Comparison of ENCODE assay signal across 8 mouse cellular contexts in the genomic region with DNA sequence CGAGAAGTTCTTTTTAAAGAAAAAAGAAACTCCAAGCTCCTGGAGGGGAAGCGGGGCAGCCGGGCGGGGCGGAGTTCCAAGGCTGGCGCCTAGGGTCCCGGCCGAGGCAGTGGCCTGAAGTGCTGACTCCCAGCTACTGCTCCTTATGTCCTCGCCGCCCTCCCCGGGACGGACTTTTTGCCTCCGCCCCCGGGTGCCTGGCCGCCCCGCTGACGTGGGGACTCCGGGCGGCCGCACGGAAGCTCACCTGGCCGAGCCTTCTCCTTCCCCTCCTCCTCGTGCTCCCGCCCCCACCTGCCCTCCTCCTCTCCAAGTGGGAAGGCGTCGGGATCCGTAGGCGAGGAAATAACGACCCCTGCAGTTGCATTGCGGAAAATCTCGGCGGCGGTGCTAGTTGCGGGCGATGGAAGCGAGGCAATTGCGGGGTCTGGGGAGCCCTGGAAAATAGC. TPM values are rescaled to one million over a fixed set of nuclear protein-coding genes. Genes with fewer than 3 reads are reported as not detected.
DNase-seq lines count a peak whose midpoint lies in the region; ATAC-seq and TF ChIP-seq lines count a peak whose summit lies in the region.

No protein-coding gene starts in this region.

- no peak overlapping the region for H3K9ac ChIP-seq in lung, embryonic 14.5 days
- peak overlapping the region; percentile 62 for H3K9ac ChIP-seq in hindbrain, embryonic 12.5 days
- no peak overlapping the region for H3K9ac ChIP-seq in liver, embryonic 14.5 days (replicated peaks)
- H3K9ac ChIP-seq in stomach, postnatal 0 days (ENCODE audit: low read length) = no peak overlapping the region

- no peaks in the 10 kb centered on the region for H3K4me1 ChIP-seq in lung, embryonic 14.5 days (ENCODE audit: insufficient read depth)
- H3K4me1 ChIP-seq in hindbrain, embryonic 12.5 days = peaks cover 25% of the 10 kb centered on the region
- H3K4me1 ChIP-seq in liver, embryonic 14.5 days (replicated peaks; ENCODE audit: control insufficient read depth in 2 of 2, insufficient read depth in 2 of 2, low read length in 1 of 2) = no peaks in the 10 kb centered on the region
- no peaks in the 10 kb centered on the region for H3K4me1 ChIP-seq in stomach, postnatal 0 days (replicated peaks; ENCODE audit: control insufficient read depth, insufficient read depth)
- no peaks in the 10 kb centered on the region for H3K4me1 ChIP-seq in thymus, adult 2 months (replicated peaks; ENCODE audit: control insufficient read depth, insufficient read depth, low read length)

- H3K9me3 ChIP-seq in lung, embryonic 14.5 days (ENCODE audit: low read depth, low read length) = no peaks in the 10 kb centered on the region
- H3K9me3 ChIP-seq in hindbrain, embryonic 12.5 days (replicated peaks) = no peaks in the 10 kb centered on the region
- no peaks in the 10 kb centered on the region for H3K9me3 ChIP-seq in liver, embryonic 14.5 days (ENCODE audit: control insufficient read depth, low read length)
- H3K9me3 ChIP-seq in stomach, postnatal 0 days (ENCODE audit: control insufficient read depth, low read length) = no peaks in the 10 kb centered on the region

- peak; percentile 5 for DNase-seq in lung, embryonic 14.5 days
- no peak for DNase-seq in lung, postnatal 4 days
- DNase-seq in cerebellum, postnatal 36 days = peak; percentile 81 to 82
- no peak for DNase-seq in liver, embryonic 14.5 days (ENCODE audit: low read depth in 3 of 3, low spot score in 3 of 3)
- DNase-seq in stomach, postnatal 0 days (ENCODE audit: low spot score) = no peak
- DNase-seq in adrenal gland, adult 18-20 months (ENCODE audit: low spot score in 2 of 2) = no peak
- no peak for DNase-seq in thymus, adult 2 months

- no peaks in the 10 kb centered on the region for H3K36me3 ChIP-seq in lung, embryonic 14.5 days (ENCODE audit: insufficient read depth)
- no peaks in the 10 kb centered on the region for H3K36me3 ChIP-seq in hindbrain, embryonic 12.5 days
- H3K36me3 ChIP-seq in liver, embryonic 14.5 days (replicated peaks; ENCODE audit: control insufficient read depth, insufficient read depth, low read depth) = no peaks in the 10 kb centered on the region
- no peaks in the 10 kb centered on the region for H3K36me3 ChIP-seq in stomach, postnatal 0 days (ENCODE audit: control insufficient read depth, insufficient read depth, low read length)
- H3K36me3 ChIP-seq in thymus, adult 2 months (ENCODE audit: control insufficient read depth, insufficient read depth, low read length) = no peaks in the 10 kb centered on the region

- 0 out of 2 replicates have a peak, but pooled peaks have one; percentile 41 for ATAC-seq in lung, embryonic 14.5 days (ENCODE audit: insufficient read depth)
- peak; percentile 51 for ATAC-seq in hindbrain, embryonic 12.5 days (ENCODE audit: low FRiP score)
- ATAC-seq in liver, embryonic 14.5 days (ENCODE audit: insufficient read depth) = no peak
- no peak for ATAC-seq in stomach, postnatal 0 days (ENCODE audit: low FRiP score, low TSS enrichment)

- H3K4me3 ChIP-seq in lung, embryonic 14.5 days (ENCODE audit: low read depth, low read length) = peak overlapping the region; percentile 31
- H3K4me3 ChIP-seq in hindbrain, embryonic 12.5 days = peak overlapping the region; percentile 55
- no peak overlapping the region for H3K4me3 ChIP-seq in liver, embryonic 14.5 days (ENCODE audit: insufficient read depth in 1 of 2, low read depth in 2 of 2, low read length in 2 of 2)
- peak overlapping the region; percentile 32 for H3K4me3 ChIP-seq in stomach, postnatal 0 days (ENCODE audit: low read depth, low read length)
- no peak overlapping the region for H3K4me3 ChIP-seq in thymus, adult 2 months (ENCODE audit: control insufficient read depth, insufficient read depth, low read length)

- no peak for TF ChIP-seq CTCF in lung, embryonic 14.5 days (IDR thresholded peaks at IDR 0.05; ENCODE audit: low read depth)
- TF ChIP-seq CTCF in liver, embryonic 14.5 days (IDR thresholded peaks at IDR 0.05; ENCODE audit: low read depth) = no peak
- TF ChIP-seq CTCF in stomach, postnatal 0 days (IDR thresholded peaks at IDR 0.05; ENCODE audit: low read depth) = no peak
- no peak for TF ChIP-seq CTCF in thymus, adult 2 months (IDR thresholded peaks at IDR 0.05; ENCODE audit: borderline replicate concordance, control insufficient read depth, extremely low read depth, insufficient read depth, low read length, poor library complexity)

- no peak for TF ChIP-seq EP300 in liver, embryonic 14.5 days (IDR thresholded peaks at IDR 0.05; ENCODE audit: low read depth)
- no peak for TF ChIP-seq EP300 in stomach, postnatal 0 days (optimal IDR thresholded peaks at IDR 0.05)

- H3K27ac ChIP-seq in lung, embryonic 14.5 days (ENCODE audit: low read depth) = no peak overlapping the region
- H3K27ac ChIP-seq in hindbrain, embryonic 12.5 days = no peak overlapping the region
- H3K27ac ChIP-seq in liver, embryonic 14.5 days = no peak overlapping the region
- H3K27ac ChIP-seq in stomach, postnatal 0 days (replicated peaks) = no peak overlapping the region
- H3K27ac ChIP-seq in thymus, adult 2 months (ENCODE audit: control insufficient read depth, insufficient read depth, low read length) = no peak overlapping the region

- no peak for TF ChIP-seq POLR2A in thymus, adult 2 months (IDR thresholded peaks at IDR 0.05; ENCODE audit: control insufficient read depth, extremely low read depth, insufficient read depth, low read length, poor library complexity)

- peak overlapping the region; percentile 63 for H3K4me2 ChIP-seq in lung, embryonic 14.5 days
- peak overlapping the region; percentile 96 for H3K4me2 ChIP-seq in hindbrain, embryonic 12.5 days (replicated peaks)
- H3K4me2 ChIP-seq in liver, embryonic 14.5 days (ENCODE audit: low read depth) = peak overlapping the region; percentile 22; the same call in 1 of the 2 replicates
- peak overlapping the region; percentile 51 for H3K4me2 ChIP-seq in stomach, postnatal 0 days (replicated peaks; ENCODE audit: low read depth)

- peaks cover 56% of the 10 kb centered on the region for H3K27me3 ChIP-seq in lung, embryonic 14.5 days (ENCODE audit: insufficient read depth, low read length)
- peaks cover 57% of the 10 kb centered on the region for H3K27me3 ChIP-seq in hindbrain, embryonic 12.5 days
- peaks cover 36% of the 10 kb centered on the region for H3K27me3 ChIP-seq in liver, embryonic 14.5 days (ENCODE audit: control insufficient read depth, insufficient read depth, low read length)
- H3K27me3 ChIP-seq in stomach, postnatal 0 days (ENCODE audit: control insufficient read depth, insufficient read depth, low read length) = peaks cover 16% of the 10 kb centered on the region
- H3K27me3 ChIP-seq in thymus, adult 2 months (ENCODE audit: control insufficient read depth, insufficient read depth, low read length) = peaks cover 8% of the 10 kb centered on the region

- WGBS in lung, embryonic 14.5 days = under 1% methylated on average over 36 of the region's 37 CpGs
- WGBS in hindbrain, embryonic 12.5 days = under 1% methylated on average over 37 of the region's 37 CpGs
- WGBS in liver, embryonic 14.5 days (ENCODE audit: insufficient replicate concordance) = 1% methylated on average over 37 of the region's 37 CpGs
- under 1% methylated on average over 35 of the region's 37 CpGs for WGBS in stomach, postnatal 0 days
- 4% methylated on average over 37 of the region's 37 CpGs for WGBS in thymus, adult 2 months

RNA-seq across cellular contexts. Expression of gene Car10, which starts 1.1 kb away (rescaled TPM):
- polyA plus RNA-seq in lung, embryonic 14.5 days (2014; fragmentation: Nextera tagmentation; extraction: Ambion mirVana) = not detected in 2 replicates
- 10.6 and 13.6 TPM in 2 replicates for polyA plus RNA-seq in hindbrain, embryonic 12.5 days (2016; fragmentation: Nextera tagmentation; extraction: Ambion mirVana)
- polyA plus RNA-seq in liver, embryonic 14.5 days (2012; rRNA removed) = 0.02 TPM in 1 of 2 replicates, not detected in the other
- polyA plus RNA-seq in liver, embryonic 14.5 days (2014; fragmentation: Nextera tagmentation; extraction: Ambion mirVana) = not detected in 2 replicates
- polyA plus RNA-seq in stomach, postnatal 0 days (2015; fragmentation: Nextera tagmentation; extraction: Ambion mirVana) = 0.04 and 0.05 TPM in 2 replicates
- under 1 TPM in 1 of 2 experiments, not detected in 1; 0.17 TPM for total RNA-seq in adrenal gland, adult 18-20 months (2021)
- 0.03 TPM in 1 of 2 replicates, not detected in the other for polyA plus RNA-seq in thymus, adult 2 months (2012; rRNA removed)

Comparison
In these comparisons a context has a peak if more than half of its experiments do, and no peak if none do; other contexts are left out.
1. DNase-seq: peak in lung, embryonic 14.5 days (single experiment) and cerebellum, postnatal 36 days (2 of 2); none in lung, postnatal 4 days (0 of 2), liver, embryonic 14.5 days (0 of 3), stomach, postnatal 0 days (single experiment), adrenal gland, adult 18-20 months (0 of 2) and thymus, adult 2 months (single experiment).
2. ATAC-seq: peak in lung, embryonic 14.5 days (single experiment) and hindbrain, embryonic 12.5 days (single experiment); none in liver, embryonic 14.5 days (single experiment) and stomach, postnatal 0 days (single experiment).
3. H3K4me2 ChIP-seq: peak in every context shown above with its lines; median percentile 96 in hindbrain, embryonic 12.5 days; 63 in lung, embryonic 14.5 days; 51 in stomach, postnatal 0 days; 22 in liver, embryonic 14.5 days.
4. H3K4me3 ChIP-seq: peak in lung, embryonic 14.5 days (single experiment), hindbrain, embryonic 12.5 days (single experiment) and stomach, postnatal 0 days (single experiment); none in liver, embryonic 14.5 days (0 of 2) and thymus, adult 2 months (single experiment).
5. RNA of gene Car10, which starts 1.1 kb away (polyA plus RNA-seq): 10.6 to 13.6 TPM in hindbrain, embryonic 12.5 days; 0.04 to 0.05 TPM in stomach, postnatal 0 days, 0.03 TPM in thymus, adult 2 months, 0.02 TPM in liver, embryonic 14.5 days and not detected in lung, embryonic 14.5 days; every median in the first group is over 10 times any median in the second.